Comparison of ENCODE assay signal across 8 mouse cellular contexts in genomic region chr13:51201985-51202843, GRCm38 (mm10). TPM values are rescaled to one million over a fixed set of nuclear protein-coding genes. Genes with fewer than 3 reads are reported as not detected.
DNase-seq lines count a peak whose midpoint lies in the region; ATAC-seq and TF ChIP-seq lines count a peak whose summit lies in the region.
"Not testable (repeated sequence)": the region's sequence is repeated elsewhere in the genome, so short reads cannot be mapped to it uniquely, and the experiment has no call there.

No protein-coding gene starts in this region.

- not testable (repeated sequence) for TF ChIP-seq CTCF in C2C12 (IDR thresholded peaks at IDR 0.05; ENCODE audit: control insufficient read depth, insufficient read depth, insufficient read length); heart, postnatal 0 days (IDR thresholded peaks at IDR 0.05; ENCODE audit: low read depth)

- H3K79me3 ChIP-seq in C2C12 (ENCODE audit: low read depth): not testable (repeated sequence)

- ATAC-seq in embryonic facial prominence, embryonic 11.5 days (replicated peaks; ENCODE audit: insufficient number of reproducible peaks, low FRiP score, low TSS enrichment, low read depth): peak; percentile 74
- ATAC-seq in forebrain, embryonic 15.5 days (replicated peaks): peak; percentile 39
- ATAC-seq in heart, postnatal 0 days (ENCODE audit: insufficient read depth, low read depth): peak; percentile 47
- not testable (repeated sequence) for ATAC-seq in kidney, embryonic 14.5 days (ENCODE audit: low FRiP score, low TSS enrichment)
- peak; percentile 75 for ATAC-seq in liver, embryonic 11.5 days (replicated peaks; ENCODE audit: low FRiP score)
- ATAC-seq in megakaryocyte-erythroid progenitor cell, adult 5-6 weeks (replicated peaks; ENCODE audit: low FRiP score, low TSS enrichment, poor library complexity, severe bottlenecking): peak; percentile 97
- peak; percentile 58 for ATAC-seq in neural tube, embryonic 14.5 days (ENCODE audit: low read depth)

- H3ac ChIP-seq in C2C12 (ENCODE audit: control insufficient read depth, insufficient read length, low read depth): not testable (repeated sequence)

- not testable (repeated sequence) for H3K9me3 ChIP-seq in embryonic facial prominence, embryonic 11.5 days (replicated peaks; ENCODE audit: control insufficient read depth, low read length); forebrain, embryonic 15.5 days; heart, postnatal 0 days (replicated peaks; ENCODE audit: control insufficient read depth, low read length); kidney, embryonic 14.5 days (ENCODE audit: control insufficient read depth, low read length); liver, embryonic 11.5 days (ENCODE audit: control insufficient read depth, low read length); neural tube, embryonic 14.5 days (ENCODE audit: control insufficient read depth, low read length)

- H3K9ac ChIP-seq in embryonic facial prominence, embryonic 11.5 days (replicated peaks; ENCODE audit: low read length); forebrain, embryonic 15.5 days (replicated peaks); heart, postnatal 0 days (replicated peaks; ENCODE audit: low read depth, low read length); liver, embryonic 11.5 days (ENCODE audit: low read depth, low read length); neural tube, embryonic 14.5 days (replicated peaks; ENCODE audit: low read depth, low read length): not testable (repeated sequence)
- peak overlapping the region; percentile 23; the same call in 1 of the 2 replicates for H3K9ac ChIP-seq in kidney, embryonic 14.5 days (ENCODE audit: low read depth, low read length)

- H3K79me2 ChIP-seq in C2C12 (ENCODE audit: control insufficient read depth, insufficient read depth): not testable (repeated sequence)

- not testable (repeated sequence) for H3K36me3 ChIP-seq in C2C12 (ENCODE audit: control insufficient read depth, insufficient read depth); embryonic facial prominence, embryonic 11.5 days (replicated peaks; ENCODE audit: control insufficient read depth, insufficient read depth, low read depth, low read length); forebrain, embryonic 15.5 days; heart, postnatal 0 days (replicated peaks; ENCODE audit: control insufficient read depth, insufficient read depth, low read length); kidney, embryonic 14.5 days (ENCODE audit: control insufficient read depth, insufficient read depth, low read length); liver, embryonic 11.5 days (ENCODE audit: control insufficient read depth, insufficient read depth, low read length); neural tube, embryonic 14.5 days (ENCODE audit: control insufficient read depth, insufficient read depth, low read length)

- H3K27ac ChIP-seq in embryonic facial prominence, embryonic 11.5 days (replicated peaks; ENCODE audit: low read depth, low read length); forebrain, embryonic 15.5 days (replicated peaks); heart, postnatal 0 days (ENCODE audit: low read depth); kidney, embryonic 14.5 days (ENCODE audit: low read depth, low read length); liver, embryonic 11.5 days (ENCODE audit: low read depth, low read length); neural tube, embryonic 14.5 days (ENCODE audit: low read depth, low read length): not testable (repeated sequence)

- 45% methylated on average over 30 of the region's 36 CpGs for WGBS in embryonic facial prominence, embryonic 11.5 days
- 47% methylated on average over 36 of the region's 36 CpGs for WGBS in forebrain, embryonic 15.5 days
- WGBS in heart, postnatal 0 days: 43% methylated on average over 24 of the region's 36 CpGs
- 47% methylated on average over 27 of the region's 36 CpGs for WGBS in kidney, embryonic 14.5 days
- 51% methylated on average over 20 of the region's 36 CpGs for WGBS in liver, embryonic 11.5 days
- WGBS in neural tube, embryonic 14.5 days: 44% methylated on average over 26 of the region's 36 CpGs

- peak overlapping the region; percentile 40 for H3K4me2 ChIP-seq in embryonic facial prominence, embryonic 11.5 days (ENCODE audit: low read depth, low read length)
- peak overlapping the region; percentile 56 for H3K4me2 ChIP-seq in forebrain, embryonic 15.5 days (replicated peaks)
- peak overlapping the region; percentile 58 for H3K4me2 ChIP-seq in heart, postnatal 0 days (ENCODE audit: low read depth, low read length)
- H3K4me2 ChIP-seq in kidney, embryonic 14.5 days (replicated peaks; ENCODE audit: low read depth, low read length): peak overlapping the region; percentile 41
- H3K4me2 ChIP-seq in liver, embryonic 11.5 days: peak overlapping the region; percentile 60
- peak overlapping the region; percentile 48; the same call in 1 of the 2 replicates for H3K4me2 ChIP-seq in neural tube, embryonic 14.5 days (ENCODE audit: low read depth, low read length)

- peak overlapping the region; percentile 23 for H3K4me3 ChIP-seq in C2C12 (ENCODE audit: insufficient read depth, poor library complexity, severe bottlenecking)
- not testable (repeated sequence) for H3K4me3 ChIP-seq in embryonic facial prominence, embryonic 11.5 days (ENCODE audit: low read depth, low read length); liver, embryonic 11.5 days (ENCODE audit: low read depth, low read length)
- H3K4me3 ChIP-seq in forebrain, embryonic 15.5 days: peak overlapping the region; percentile 34
- peak overlapping the region; percentile 36 for H3K4me3 ChIP-seq in heart, postnatal 0 days (ENCODE audit: low read depth, low read length)
- peak overlapping the region; percentile 25; the same call in 1 of the 2 replicates for H3K4me3 ChIP-seq in kidney, embryonic 14.5 days (ENCODE audit: low read length)
- H3K4me3 ChIP-seq in neural tube, embryonic 14.5 days (ENCODE audit: low read depth, low read length): peak overlapping the region; percentile 20

- not testable (repeated sequence) for DNase-seq in embryonic facial prominence, embryonic 11.5 days (ENCODE audit: low spot score); heart, postnatal 0 days (ENCODE audit: low spot score); liver, embryonic 11.5 days (ENCODE audit: low spot score)

- not testable (repeated sequence) for H3K4me1 ChIP-seq in embryonic facial prominence, embryonic 11.5 days (ENCODE audit: control insufficient read depth, insufficient read depth, low read length); forebrain, embryonic 15.5 days; heart, postnatal 0 days (ENCODE audit: control insufficient read depth, insufficient read depth); kidney, embryonic 14.5 days (ENCODE audit: control insufficient read depth, insufficient read depth, low read length); liver, embryonic 11.5 days (replicated peaks; ENCODE audit: control insufficient read depth, insufficient read depth, low read length); neural tube, embryonic 14.5 days (ENCODE audit: control insufficient read depth, insufficient read depth, low read length)

- H3K27me3 ChIP-seq in C2C12 (ENCODE audit: control insufficient read depth, insufficient read depth, insufficient read length); embryonic facial prominence, embryonic 11.5 days (ENCODE audit: control insufficient read depth, insufficient read depth, low read length); forebrain, embryonic 15.5 days; heart, postnatal 0 days (ENCODE audit: control insufficient read depth, insufficient read depth, low read length); kidney, embryonic 14.5 days (ENCODE audit: control insufficient read depth, insufficient read depth, low read length); liver, embryonic 11.5 days (replicated peaks; ENCODE audit: control insufficient read depth, insufficient read depth, low read length); neural tube, embryonic 14.5 days (ENCODE audit: control insufficient read depth, insufficient read depth, low read length): not testable (repeated sequence)

- not testable (repeated sequence) for TF ChIP-seq EP300 in heart, postnatal 0 days (IDR thresholded peaks at IDR 0.05; ENCODE audit: low read depth)

RNA-seq across cellular contexts. Expression of gene Nxnl2, which starts 31.4 kb away (rescaled TPM):
- polyA plus RNA-seq in C2C12 (2012; fragmentation: generic; extraction: Trizol): 0.05 TPM
- 0.91 and 1.7 TPM in 2 replicates for polyA plus RNA-seq in embryonic facial prominence, embryonic 11.5 days (2014; fragmentation: Nextera tagmentation; extraction: Ambion mirVana)
- 0.97 and 1.4 TPM in 2 replicates for polyA plus RNA-seq in forebrain, embryonic 15.5 days (2015; fragmentation: Nextera tagmentation; extraction: Ambion mirVana)
- total RNA-seq in heart, postnatal 0 days (2014; rRNA removed; ENCODE audit: low replicate concordance): 1.1 and 3.5 TPM in 2 replicates
- 1.1 TPM in 2 replicates for polyA plus RNA-seq in heart, postnatal 0 days (2015; fragmentation: Nextera tagmentation; extraction: Ambion mirVana)
- polyA plus RNA-seq in kidney, embryonic 14.5 days (2014; fragmentation: Nextera tagmentation; extraction: Ambion mirVana): 1.0 and 1.1 TPM in 2 replicates
- polyA plus RNA-seq in liver, embryonic 11.5 days (2014; fragmentation: Nextera tagmentation; extraction: Ambion mirVana): 0.27 and 0.43 TPM in 2 replicates
- total RNA-seq in megakaryocyte-erythroid progenitor cell, adult 5-6 weeks (2014; fragmentation: Nextera tagmentation): not detected in 2 replicates
- not detected in 2 replicates for total RNA-seq in megakaryocyte-erythroid progenitor cell, adult 5-6 weeks (2017)
- 0.99 and 2.7 TPM in 2 replicates for polyA plus RNA-seq in neural tube, embryonic 14.5 days (2014; fragmentation: Nextera tagmentation; extraction: Ambion mirVana)
